Mouse (Mus musculus): ENCODE measurements at regions not wholly inside any gene's neighbourhood (a gene's known extent, or its start where the extent isn't known, plus 50 kb on each side); places are given as distances from the start of the nearest gene placed in this dataset.

DNA sequence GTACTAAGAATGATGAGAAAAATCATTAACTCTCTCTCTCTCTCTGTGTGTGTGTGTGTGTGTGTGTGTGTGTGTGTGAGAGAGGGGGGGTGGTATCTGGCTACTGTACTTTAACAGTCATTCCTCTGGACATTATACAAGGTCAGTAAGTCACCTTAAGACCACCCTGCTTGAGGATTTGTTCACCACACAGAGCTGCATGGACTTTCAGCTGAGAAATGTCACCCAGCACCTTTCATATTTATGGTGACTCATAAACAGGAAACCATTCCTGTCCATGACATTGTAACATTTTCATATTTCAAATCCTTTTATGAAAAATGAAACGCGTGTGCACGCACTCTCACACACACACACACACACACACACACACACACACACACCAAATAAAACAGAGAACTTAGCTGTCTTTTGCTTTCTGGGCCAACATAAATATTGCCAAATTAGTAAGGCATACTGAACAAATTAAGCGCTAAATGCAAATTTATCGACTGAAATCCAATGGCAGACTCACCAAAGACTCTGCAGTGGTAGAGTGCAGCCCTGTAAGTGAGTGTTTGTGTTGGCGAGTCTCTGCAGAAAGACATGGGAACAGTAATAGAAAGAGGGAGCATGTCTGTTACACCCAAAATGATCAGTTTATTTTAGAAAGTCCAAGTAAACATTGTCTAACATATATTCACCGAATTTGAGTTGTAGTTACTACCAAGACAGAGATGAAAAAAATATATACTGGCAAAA lies 277.7 kb downstream of the Osr1 start:
- no peak for DNase-seq

GRCm38 (mm10) chr12:9855503-9856024 lies 285.6 kb downstream of the Osr1 start:
- DNase-seq, result no peak

- peak in 1 of 2 experiments; percentile 16 for DNase-seq
These were observed 286.3 kb downstream of the Osr1 start for GRCm38 (mm10) chr12:9856128-9856621.

GRCm38 (mm10) chr12:9857990-9858389 lies 288.1 kb downstream of the Osr1 start:
- no peak for DNase-seq

DNA sequence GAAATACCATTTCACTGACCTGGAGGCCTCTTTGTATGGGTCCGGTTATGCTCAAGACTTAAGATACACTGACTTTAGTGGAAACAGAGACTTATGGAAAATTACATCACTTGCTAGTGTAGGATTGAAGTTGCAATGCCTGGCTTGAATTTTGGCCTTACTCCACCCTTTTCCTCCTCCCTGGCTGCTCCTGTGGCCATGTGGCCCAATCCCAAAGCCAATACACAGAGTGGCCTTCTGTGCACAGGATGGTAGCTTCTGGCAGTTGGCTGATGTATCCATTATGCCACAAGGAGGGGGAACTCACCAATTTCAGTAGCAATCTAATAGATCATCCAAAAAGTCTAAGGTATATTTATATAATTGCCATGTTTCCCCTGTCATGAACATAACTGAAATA lies 292.4 kb downstream of the Osr1 start:
- DNase-seq, result peak; percentile 36 to 49

DNA sequence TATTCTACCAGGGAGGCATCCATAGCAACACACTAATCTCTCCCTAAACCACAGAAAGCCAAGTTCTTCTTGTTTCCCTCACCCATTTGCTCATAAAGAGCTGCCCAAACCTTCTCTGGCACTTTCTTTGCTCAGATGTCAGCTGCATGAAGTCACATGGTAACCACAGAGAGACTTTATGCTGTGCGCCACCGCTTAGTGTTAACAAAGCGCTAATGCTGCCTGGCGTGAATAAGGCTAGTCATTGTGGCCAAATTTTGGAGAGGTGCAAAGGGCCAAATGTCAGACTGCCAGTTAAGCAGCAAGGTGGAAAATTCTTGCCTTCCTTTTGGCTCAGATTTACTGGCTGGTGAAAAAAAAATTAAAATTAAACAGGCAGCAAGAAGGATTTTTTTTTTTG lies 302.3 kb downstream of the Osr1 start:
- peak; percentile 56 to 67 for DNase-seq

DNA sequence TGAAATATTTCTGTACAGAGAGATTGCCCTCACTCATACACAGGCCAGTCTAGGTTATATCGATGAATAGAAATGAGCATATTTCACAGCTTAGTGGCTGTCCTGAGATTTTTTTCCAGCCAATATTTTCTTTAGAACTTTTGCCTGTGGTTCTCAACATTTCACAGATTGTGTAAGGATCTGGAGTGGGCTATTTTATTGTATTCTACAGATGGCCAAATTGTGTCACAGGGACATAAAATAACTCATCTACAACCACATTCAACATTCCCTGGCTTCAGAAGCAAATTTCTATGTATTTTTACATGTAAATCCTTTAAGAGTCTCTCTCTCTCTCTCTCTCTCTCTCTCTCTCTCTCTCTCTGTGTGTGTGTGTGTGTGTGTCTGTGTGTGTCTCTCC lies 303.3 kb downstream of the Osr1 start:
- no peak for DNase-seq

- no peak for DNase-seq
These were observed 304.9 kb downstream of the Osr1 start for GRCm38 (mm10) chr12:9874823-9875222.

DNA sequence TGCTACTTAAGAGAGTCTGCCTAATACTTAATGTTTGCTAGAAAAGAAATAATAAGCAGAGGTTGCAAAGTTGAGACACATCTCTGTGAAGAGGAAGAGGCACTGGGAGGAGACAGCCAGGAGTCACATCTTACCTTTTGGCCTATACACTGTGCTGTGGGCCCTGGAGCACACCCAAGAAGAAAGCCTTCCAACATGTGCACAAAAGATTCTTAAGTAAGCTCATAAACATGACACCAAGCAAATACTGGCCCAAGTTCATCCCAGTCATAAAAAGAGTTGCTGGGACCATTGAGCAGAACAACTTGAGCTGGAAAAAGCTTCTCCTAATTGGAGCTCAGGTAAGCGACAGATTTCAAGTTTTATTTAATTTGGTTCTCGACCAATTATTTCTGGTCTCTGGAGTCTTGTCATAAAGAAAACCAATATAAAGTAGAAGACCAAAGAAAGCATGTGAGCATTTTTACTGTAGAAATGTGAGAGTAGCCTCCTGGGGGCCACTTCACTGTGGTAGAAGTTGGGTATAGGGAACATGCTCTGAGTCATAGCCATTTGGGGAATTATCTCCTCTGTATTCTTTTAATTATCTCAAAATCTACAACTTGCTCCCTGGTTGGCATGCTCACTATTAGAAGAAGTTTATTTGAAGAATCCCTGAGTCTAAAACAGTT lies 312.2 kb downstream of the Osr1 start:
- DNase-seq, result no peak

GRCm38 (mm10) chr12:9883037-9883730 lies 313.3 kb downstream of the Osr1 start:
- no peak for DNase-seq

- DNase-seq, result peak in 1 of 2 experiments; percentile 12
These were observed 324.6 kb downstream of the Osr1 start for GRCm38 (mm10) chr12:9894521-9894920.

- no peak for DNase-seq
These were observed 328.1 kb downstream of the Osr1 start for GRCm38 (mm10) chr12:9897980-9898379.

- no peak for DNase-seq
These were observed 328.5 kb downstream of the Osr1 start for GRCm38 (mm10) chr12:9898420-9898819.

DNA sequence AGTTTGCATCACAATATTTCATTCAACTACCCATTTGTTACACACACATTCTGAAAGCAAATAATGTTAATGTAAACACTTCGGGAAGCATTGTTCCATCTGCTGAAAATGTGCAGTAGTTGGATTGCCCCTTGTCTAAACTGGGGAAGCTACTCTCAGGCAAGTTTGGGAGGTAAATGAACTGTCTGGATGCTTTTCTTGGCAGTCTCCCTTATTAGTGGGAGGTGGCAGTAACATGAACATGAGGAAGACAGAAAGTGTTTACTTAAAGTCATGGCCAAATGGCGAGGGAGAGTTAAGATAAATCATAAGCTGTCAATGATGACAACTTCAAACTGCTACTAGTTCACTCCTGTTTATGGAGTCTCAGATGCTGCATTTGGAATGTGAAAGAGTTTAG lies 332.0 kb downstream of the Osr1 start:
- DNase-seq, result no peak

GRCm38 (mm10) chr12:9903702-9904231 lies 333.9 kb downstream of the Osr1 start:
- DNase-seq, result no peak

GRCm38 (mm10) chr12:9912333-9912732 lies 342.4 kb downstream of the Osr1 start:
- DNase-seq, result no peak

GRCm38 (mm10) chr12:9915726-9916140 lies 345.8 kb downstream of the Osr1 start:
- DNase-seq, result peak in 1 of 2 experiments; percentile 16

GRCm38 (mm10) chr12:9918026-9918425 lies 348.1 kb downstream of the Osr1 start:
- no peak for DNase-seq

- DNase-seq, result peak in 1 of 2 experiments; percentile 16
These were observed 349.1 kb downstream of the Osr1 start for GRCm38 (mm10) chr12:9919007-9919406.

- peak; percentile 82 to 87 for DNase-seq
These were observed 349.5 kb downstream of the Osr1 start for GRCm38 (mm10) chr12:9919433-9919832.

- DNase-seq, result no peak
These were observed 350.5 kb downstream of the Osr1 start for GRCm38 (mm10) chr12:9920401-9920800.

- no peak for DNase-seq
These were observed 351.8 kb downstream of the Osr1 start for GRCm38 (mm10) chr12:9921591-9922198.

GRCm38 (mm10) chr12:9924561-9924960 lies 354.6 kb downstream of the Osr1 start:
- DNase-seq, result peak in 1 of 2 experiments; percentile 19

Measured in cerebellum, postnatal 25 days (tissue).